17 mouse cellular contexts compared by ENCODE assay signal in genomic region chr15:25301810-25302209, GRCm38 (mm10).
DNase-seq lines count a peak whose midpoint lies in the region; ATAC-seq lines count a peak whose summit lies in the region.
"Had no signal": no experiment of that assay in that cellular context is flagged by ENCODE, and none has a peak within 500 bp of the region (broad histone marks: within the 10 kb centered on the region; RNA-seq: fewer than 3 reads in every experiment).

No protein-coding gene starts in this region.

- DNase-seq in heart, postnatal 36 days: peak; percentile 4 to 9
- DNase-seq in heart, postnatal 4 days: no peak
- DNase-seq in ES-CJ7 (ENCODE audit: low read depth, low spot score): peak; percentile 23
- DNase-seq in adipocyte (ENCODE audit: low spot score): peak; percentile 69
- no peak for DNase-seq in retina, embryonic 14.5 days (ENCODE audit: low spot score)
- no peak for DNase-seq in right cerebral cortex, adult 18-20 months
- DNase-seq: adrenal gland, adult 2 months; cerebellum, postnatal 14 days; kidney, adult 2 months; liver, embryonic 13.5 days; lung, postnatal 14 days; right cerebral cortex, postnatal 25 days; thymus, postnatal 36 days had no signal

- 0 out of 2 replicates have a peak, but pooled peaks have one; percentile 36 for ATAC-seq in megakaryocyte-erythroid progenitor cell, adult 5-6 weeks (replicated peaks; ENCODE audit: low FRiP score, low TSS enrichment, poor library complexity, severe bottlenecking)
- no peak for ATAC-seq in erythroblast, adult 5-6 weeks (replicated peaks; ENCODE audit: low FRiP score, poor library complexity, severe bottlenecking)
- ATAC-seq: forebrain, embryonic 15.5 days; midbrain, embryonic 15.5 days had no signal

- intact Hi-C loops in heart, postnatal 36 days (cut with DNase I): no loop called here

Comparison
In these comparisons a context has a peak if more than half of its experiments do, and no peak if none do; other contexts are left out.
1. DNase-seq: peak in heart, postnatal 36 days (2 of 2), ES-CJ7 (single experiment) and adipocyte (single experiment); none in heart, postnatal 4 days (single experiment), retina, embryonic 14.5 days (single experiment) and right cerebral cortex, adult 18-20 months (single experiment).